Mouse (Mus musculus): ENCODE measurements around the gene Arfrp1. TPM values are rescaled to one million over a fixed set of nuclear protein-coding genes. Genes with fewer than 3 reads are reported as not detected.

The Arfrp1 gene
- polyA plus RNA-seq, 1 experiment = 21.7 TPM

GRCm38 (mm10) chr2:181384463-181384862, 19.3 kb upstream of the Arfrp1 start:
- TF ChIP-seq GATA1 (IDR thresholded peaks at IDR 0.05; ENCODE audit: low read length) = no peak

GRCm38 (mm10) chr2:181381631-181382306, 16.6 kb upstream of the Arfrp1 start:
- TF ChIP-seq GATA1 (IDR thresholded peaks at IDR 0.05; ENCODE audit: low read length) = no peak

- no peak for TF ChIP-seq GATA1 (IDR thresholded peaks at IDR 0.05; ENCODE audit: low read length)
These were observed 15.9 kb upstream of the Arfrp1 start for GRCm38 (mm10) chr2:181381107-181381506.

- TF ChIP-seq GATA1 (IDR thresholded peaks at IDR 0.05; ENCODE audit: low read length) = no peak
These were observed 15.0 kb upstream of the Arfrp1 start for GRCm38 (mm10) chr2:181380251-181380650.

GRCm38 (mm10) chr2:181379778-181380177, 14.6 kb upstream of the Arfrp1 start, which contains the start of gene Lime1:
TSS of gene Lime1 (plus strand) at chr2:181380078.
- no peak for TF ChIP-seq GATA1 (IDR thresholded peaks at IDR 0.05; ENCODE audit: low read length)

GRCm38 (mm10) chr2:181378701-181379100, 13.5 kb upstream of the Arfrp1 start:
- TF ChIP-seq GATA1 (IDR thresholded peaks at IDR 0.05; ENCODE audit: low read length) = no peak

GRCm38 (mm10) chr2:181377230-181377629, 12.0 kb upstream of the Arfrp1 start:
- no peak for TF ChIP-seq GATA1 (IDR thresholded peaks at IDR 0.05; ENCODE audit: low read length)

GRCm38 (mm10) chr2:181375787-181376186, 10.6 kb upstream of the Arfrp1 start:
- no peak for TF ChIP-seq GATA1 (IDR thresholded peaks at IDR 0.05; ENCODE audit: low read length)

GRCm38 (mm10) chr2:181370001-181370400, 4.8 kb upstream of the Arfrp1 start:
- no peak for TF ChIP-seq GATA1 (IDR thresholded peaks at IDR 0.05; ENCODE audit: low read length)

GRCm38 (mm10) chr2:181365655-181366075, 461 bp upstream of the Arfrp1 start:
- no peak for TF ChIP-seq GATA1 (IDR thresholded peaks at IDR 0.05; ENCODE audit: low read length)

GRCm38 (mm10) chr2:181364487-181364859, 731 bp downstream of the Arfrp1 start:
- no peak for TF ChIP-seq GATA1 (IDR thresholded peaks at IDR 0.05; ENCODE audit: low read length)

GRCm38 (mm10) chr2:181363946-181364345, 1.3 kb downstream of the Arfrp1 start:
- no peak for TF ChIP-seq GATA1 (IDR thresholded peaks at IDR 0.05; ENCODE audit: low read length)

GRCm38 (mm10) chr2:181356780-181357179, 8.4 kb downstream of the Arfrp1 start:
- no peak for TF ChIP-seq GATA1 (IDR thresholded peaks at IDR 0.05; ENCODE audit: low read length)

- TF ChIP-seq GATA1 (IDR thresholded peaks at IDR 0.05; ENCODE audit: low read length) = no peak
These were observed 22.4 kb downstream of the Arfrp1 start for GRCm38 (mm10) chr2:181342766-181343165.

- TF ChIP-seq GATA1 (IDR thresholded peaks at IDR 0.05; ENCODE audit: low read length) = no peak
These were observed 24.8 kb downstream of the Arfrp1 start for GRCm38 (mm10) chr2:181340426-181340825.

GRCm38 (mm10) chr2:181334023-181334422, 31.2 kb downstream of the Arfrp1 start:
- TF ChIP-seq GATA1 (IDR thresholded peaks at IDR 0.05; ENCODE audit: low read length) = no peak

- no peak for TF ChIP-seq GATA1 (IDR thresholded peaks at IDR 0.05; ENCODE audit: low read length)
These were observed 32.7 kb downstream of the Arfrp1 start for GRCm38 (mm10) chr2:181332542-181332941.
